Mouse (Mus musculus): ENCODE results near the gene Usp38. TPM values are rescaled to one million over a fixed set of nuclear protein-coding genes. Genes with fewer than 3 reads are reported as not detected.
A peak's percentile ranks its signal among the peaks of the same experiment; 100 is the strongest.
"Not testable (repeated sequence)": the region's sequence is repeated elsewhere in the genome, so short reads cannot be mapped to it uniquely, and the experiment has no call there.

Gene Usp38
- polyA plus RNA-seq (2016; fragmentation: Nextera tagmentation; extraction: Ambion mirVana): 30.7 and 32.7 TPM in 2 replicates

GRCm38 (mm10) chr8:81014789-81015699 is at the start of gene Usp38:
TSS of gene Usp38 (minus strand) at chr8:81014928.
- 3% methylated on average over 57 of the region's 57 CpGs for WGBS
- Histone ChIP-seq H3K9me3 (no peaks in the 10 kb centered on the region), H3K4me1 (peaks cover 28% of the 10 kb centered on the region), H3K9ac (replicated peaks) (peak within 1 kb of the TSS; percentile 83), H3K27ac (replicated peaks) (peak within 1 kb of the TSS; percentile 85), H3K27me3 (0 out of 2 replicates have a peak, but pooled peaks cover 6% of the 10 kb centered on the region), H3K4me2 (replicated peaks) (peak within 1 kb of the TSS; percentile 100), H3K4me3 (peak within 1 kb of the TSS; percentile 82), H3K36me3 (peaks cover 12% of the 10 kb centered on the region)
- ATAC-seq (ENCODE audit: low FRiP score, low read depth): peak; percentile 99

- 86% methylated on average over 3 of the region's 3 CpGs for WGBS
- H3K9me3 ChIP-seq: no peaks in the 10 kb centered on the region
- no peaks in the 10 kb centered on the region for H3K36me3 ChIP-seq
- H3K27ac ChIP-seq (replicated peaks): no peak overlapping the region
- no peak overlapping the region for H3K4me3 ChIP-seq
- ATAC-seq (ENCODE audit: low FRiP score, low read depth): no peak
- no peak overlapping the region for H3K4me2 ChIP-seq (replicated peaks)
- H3K27me3 ChIP-seq: no peaks in the 10 kb centered on the region
- no peak overlapping the region for H3K9ac ChIP-seq (replicated peaks)
- H3K4me1 ChIP-seq: no peaks in the 10 kb centered on the region
These were observed 47.8 kb upstream of the Usp38 start for GRCm38 (mm10) chr8:81062566-81062965.

GRCm38 (mm10) chr8:81061950-81062349 is 47.2 kb upstream of the Usp38 start:
- H3K9ac ChIP-seq (replicated peaks): no peak overlapping the region
- H3K36me3 ChIP-seq: no peaks in the 10 kb centered on the region
- H3K4me1 ChIP-seq: no peaks in the 10 kb centered on the region
- WGBS: 52% methylated on average over 3 of the region's 3 CpGs
- H3K27ac ChIP-seq (replicated peaks): no peak overlapping the region
- H3K27me3 ChIP-seq: no peaks in the 10 kb centered on the region
- ATAC-seq (ENCODE audit: low FRiP score, low read depth): no peak
- H3K4me3 ChIP-seq: no peak overlapping the region
- no peak overlapping the region for H3K4me2 ChIP-seq (replicated peaks)
- no peaks in the 10 kb centered on the region for H3K9me3 ChIP-seq

GRCm38 (mm10) chr8:81044201-81044600 is 29.5 kb upstream of the Usp38 start:
- no peak overlapping the region for H3K4me3 ChIP-seq
- no peaks in the 10 kb centered on the region for H3K27me3 ChIP-seq
- H3K9me3 ChIP-seq: no peaks in the 10 kb centered on the region
- 66% methylated on average over 3 of the region's 3 CpGs for WGBS
- H3K4me1 ChIP-seq: no peaks in the 10 kb centered on the region
- no peak overlapping the region for H3K27ac ChIP-seq (replicated peaks)
- H3K36me3 ChIP-seq: no peaks in the 10 kb centered on the region
- H3K9ac ChIP-seq (replicated peaks): no peak overlapping the region
- H3K4me2 ChIP-seq (replicated peaks): no peak overlapping the region
- ATAC-seq (ENCODE audit: low FRiP score, low read depth): no peak

GRCm38 (mm10) chr8:81027991-81028390 is 13.3 kb upstream of the Usp38 start:
- H3K36me3 ChIP-seq: no peaks in the 10 kb centered on the region
- no peak overlapping the region for H3K9ac ChIP-seq (replicated peaks)
- no peak overlapping the region for H3K4me2 ChIP-seq (replicated peaks)
- WGBS: 52% methylated on average over 2 of the region's 2 CpGs
- peaks cover 13% of the 10 kb centered on the region for H3K9me3 ChIP-seq
- H3K4me1 ChIP-seq: no peaks in the 10 kb centered on the region
- H3K4me3 ChIP-seq: no peak overlapping the region
- no peak for ATAC-seq (ENCODE audit: low FRiP score, low read depth)
- H3K27ac ChIP-seq (replicated peaks): no peak overlapping the region
- H3K27me3 ChIP-seq: no peaks in the 10 kb centered on the region

GRCm38 (mm10) chr8:81017548-81017947 is 2.8 kb upstream of the Usp38 start:
- not testable (repeated sequence) for H3K9me3 ChIP-seq; H3K27ac ChIP-seq (replicated peaks); H3K9ac ChIP-seq (replicated peaks); H3K36me3 ChIP-seq; ATAC-seq (ENCODE audit: low FRiP score, low read depth); H3K27me3 ChIP-seq; H3K4me3 ChIP-seq; H3K4me2 ChIP-seq (replicated peaks)
- 89% methylated on average over 8 of the region's 8 CpGs for WGBS
- peaks cover 22% of the 10 kb centered on the region for H3K4me1 ChIP-seq

- Histone ChIP-seq H3K4me3 (peak overlapping the region; percentile 82), H3K9me3 (no peaks in the 10 kb centered on the region), H3K9ac (replicated peaks) (peak overlapping the region; percentile 83), H3K4me2 (replicated peaks) (peak overlapping the region; percentile 100), H3K36me3 (peaks cover 19% of the 10 kb centered on the region), H3K27me3 (0 out of 2 replicates have a peak, but pooled peaks cover 6% of the 10 kb centered on the region), H3K27ac (replicated peaks) (peak overlapping the region; percentile 47; the same call in 1 of the 2 replicates), H3K4me1 (peaks cover 28% of the 10 kb centered on the region)
- WGBS: 5% methylated on average over 45 of the region's 45 CpGs
- ATAC-seq (ENCODE audit: low FRiP score, low read depth): no peak
These were observed 757 bp downstream of the Usp38 start for GRCm38 (mm10) chr8:81013811-81014530.

- H3K4me2 ChIP-seq (replicated peaks): peak overlapping the region; percentile 100
- peak overlapping the region; percentile 82 for H3K4me3 ChIP-seq
- peaks cover 28% of the 10 kb centered on the region for H3K4me1 ChIP-seq
- peaks cover 27% of the 10 kb centered on the region for H3K36me3 ChIP-seq
- WGBS: 73% methylated on average over 2 of the region's 2 CpGs
- ATAC-seq (ENCODE audit: low FRiP score, low read depth): no peak
- no peaks in the 10 kb centered on the region for H3K9me3 ChIP-seq
- peak overlapping the region; percentile 83 for H3K9ac ChIP-seq (replicated peaks)
- no peak overlapping the region for H3K27ac ChIP-seq (replicated peaks)
- H3K27me3 ChIP-seq: 0 out of 2 replicates have a peak, but pooled peaks cover under 1% of the 10 kb centered on the region
These were observed 2.0 kb downstream of the Usp38 start for GRCm38 (mm10) chr8:81012699-81013098.

- peak overlapping the region; percentile 18; the same call in 1 of the 2 replicates for H3K4me3 ChIP-seq
- 89% methylated on average over 4 of the region's 4 CpGs for WGBS
- no peaks in the 10 kb centered on the region for H3K9me3 ChIP-seq
- ATAC-seq (ENCODE audit: low FRiP score, low read depth): no peak
- peaks cover 28% of the 10 kb centered on the region for H3K36me3 ChIP-seq
- peaks cover 28% of the 10 kb centered on the region for H3K4me1 ChIP-seq
- no peak overlapping the region for H3K27ac ChIP-seq (replicated peaks)
- peak overlapping the region; percentile 100 for H3K4me2 ChIP-seq (replicated peaks)
- no peak overlapping the region for H3K9ac ChIP-seq (replicated peaks)
- no peaks in the 10 kb centered on the region for H3K27me3 ChIP-seq
These were observed 2.6 kb downstream of the Usp38 start for GRCm38 (mm10) chr8:81012031-81012560.

GRCm38 (mm10) chr8:81010386-81010785 is 4.3 kb downstream of the Usp38 start:
- no peak overlapping the region for H3K9ac ChIP-seq (replicated peaks)
- peaks cover 38% of the 10 kb centered on the region for H3K36me3 ChIP-seq
- no peak overlapping the region for H3K4me2 ChIP-seq (replicated peaks)
- no peak overlapping the region for H3K27ac ChIP-seq (replicated peaks)
- H3K4me1 ChIP-seq: peaks cover 20% of the 10 kb centered on the region
- H3K4me3 ChIP-seq: no peak overlapping the region
- no peaks in the 10 kb centered on the region for H3K9me3 ChIP-seq
- no peaks in the 10 kb centered on the region for H3K27me3 ChIP-seq
- 93% methylated on average over 5 of the region's 5 CpGs for WGBS
- ATAC-seq (ENCODE audit: low FRiP score, low read depth): no peak

GRCm38 (mm10) chr8:81005114-81005513 is 9.6 kb downstream of the Usp38 start:
- Histone ChIP-seq H3K4me2 (replicated peaks) (no peak overlapping the region), H3K9ac (replicated peaks) (no peak overlapping the region), H3K36me3 (peaks cover 63% of the 10 kb centered on the region), H3K27me3 (no peaks in the 10 kb centered on the region), H3K9me3 (no peaks in the 10 kb centered on the region), H3K4me3 (no peak overlapping the region), H3K4me1 (no peaks in the 10 kb centered on the region), H3K27ac (replicated peaks) (no peak overlapping the region)
- ATAC-seq (ENCODE audit: low FRiP score, low read depth): no peak
- WGBS: 91% methylated on average over 1 of the region's 1 CpGs

- no peak overlapping the region for H3K4me2 ChIP-seq (replicated peaks)
- no peak overlapping the region for H3K27ac ChIP-seq (replicated peaks)
- no peak for ATAC-seq (ENCODE audit: low FRiP score, low read depth)
- H3K4me1 ChIP-seq: no peaks in the 10 kb centered on the region
- no peaks in the 10 kb centered on the region for H3K27me3 ChIP-seq
- H3K9me3 ChIP-seq: no peaks in the 10 kb centered on the region
- no peak overlapping the region for H3K4me3 ChIP-seq
- no peak overlapping the region for H3K9ac ChIP-seq (replicated peaks)
- 35% methylated on average over 1 of the region's 1 CpGs for WGBS
- peaks cover 64% of the 10 kb centered on the region for H3K36me3 ChIP-seq
These were observed 18.1 kb downstream of the Usp38 start for GRCm38 (mm10) chr8:80996632-80997031.
